Mouse (Mus musculus) spleen, adult 2 months (tissue): ENCODE results near the gene Lrmda.

ENCODE experiments used
- CTCF ChIP-seq: fragments of 200-500 bp; IDR thresholded peaks from 2 replicates; pipeline ENCODE4 v1.5.1; 2011; ENCODE audit warnings: mild to moderate bottlenecking, inconsistent platforms; ENCODE audit not compliant: insufficient read depth, insufficient read length, insufficient replicate concordance; ENCODE audit errors: extremely low read depth
- POLR2A ChIP-seq: fragments of 200-500 bp; IDR thresholded peaks from 2 replicates; pipeline ENCODE4 v1.6.1; 2011; ENCODE audit warnings: low read depth, low read length, inconsistent platforms

- TF ChIP-seq CTCF (no peak), POLR2A (no peak)
These were observed 709.2 kb downstream of the Lrmda start for GRCm38 (mm10) chr14:22728611-22729223.
